Mouse (Mus musculus): ENCODE results near the gene Atf5. TPM values are rescaled to one million over a fixed set of nuclear protein-coding genes. Genes with fewer than 3 reads are reported as not detected.

Atf5 gene
- polyA plus RNA-seq, 1 experiment from 2014 or later = 5.4 TPM

DNA sequence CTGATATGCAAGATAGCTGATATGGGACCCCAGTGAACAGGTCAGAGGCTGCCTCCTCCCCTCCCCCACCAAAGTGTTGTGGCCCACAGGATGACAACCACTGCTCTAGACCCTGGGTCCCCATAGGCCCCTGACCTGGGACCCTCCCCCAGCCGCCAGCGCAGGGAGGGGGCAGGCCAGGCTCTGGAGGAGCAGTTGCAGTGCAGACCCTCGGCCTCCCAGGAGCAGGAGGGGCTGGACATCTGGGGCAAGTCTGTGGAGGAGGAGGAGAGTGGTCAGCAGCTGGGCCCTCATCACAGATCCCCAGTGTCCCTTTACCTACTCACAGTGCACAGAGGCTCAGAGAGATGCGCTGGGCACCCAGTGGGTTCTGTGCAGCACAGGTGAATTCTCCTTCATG, 26.4 kb downstream of the Atf5 start:
- 63% methylated on average over 4 of the region's 4 CpGs for WGBS
- no peak overlapping the region for H3K4me2 ChIP-seq
- no peak overlapping the region for H3K27ac ChIP-seq
- no peaks in the 10 kb centered on the region for H3K36me3 ChIP-seq (ENCODE audit: poor library complexity, severe bottlenecking)
- no peak overlapping the region for H3K4me3 ChIP-seq
- no peak for ATAC-seq
- H3K9me3 ChIP-seq (replicated peaks) = peaks cover 11% of the 10 kb centered on the region; the same call in 1 of the 2 replicates
- no peaks in the 10 kb centered on the region for H3K4me1 ChIP-seq
- H3K9ac ChIP-seq = no peak overlapping the region
- H3K27me3 ChIP-seq = no peaks in the 10 kb centered on the region

- Histone ChIP-seq H3K9me3 (replicated peaks) (peaks cover 11% of the 10 kb centered on the region; the same call in 1 of the 2 replicates), H3K36me3 (ENCODE audit: poor library complexity, severe bottlenecking) (no peaks in the 10 kb centered on the region), H3K4me3 (no peak overlapping the region), H3K9ac (no peak overlapping the region), H3K27me3 (no peaks in the 10 kb centered on the region), H3K4me1 (no peaks in the 10 kb centered on the region), H3K27ac (no peak overlapping the region), H3K4me2 (no peak overlapping the region)
- 86% methylated on average over 3 of the region's 3 CpGs for WGBS
- no peak for ATAC-seq
Measured at GRCm38 (mm10) chr7:44789531-44789930, 26.9 kb downstream of the Atf5 start.

- Histone ChIP-seq H3K4me3 (no peak overlapping the region), H3K9ac (no peak overlapping the region), H3K27ac (no peak overlapping the region), H3K9me3 (replicated peaks) (no peaks in the 10 kb centered on the region), H3K36me3 (ENCODE audit: poor library complexity, severe bottlenecking) (peaks cover 22% of the 10 kb centered on the region), H3K27me3 (no peaks in the 10 kb centered on the region), H3K4me2 (no peak overlapping the region), H3K4me1 (no peaks in the 10 kb centered on the region)
- 91% methylated on average over 8 of the region's 8 CpGs for WGBS
- ATAC-seq = no peak
Measured at GRCm38 (mm10) chr7:44780101-44780500, 36.4 kb downstream of the Atf5 start.

GRCm38 (mm10) chr7:44776849-44777498, 39.5 kb downstream of the Atf5 start:
- Histone ChIP-seq H3K36me3 (ENCODE audit: poor library complexity, severe bottlenecking) (peaks cover 42% of the 10 kb centered on the region), H3K27me3 (no peaks in the 10 kb centered on the region), H3K27ac (no peak overlapping the region), H3K9me3 (replicated peaks) (no peaks in the 10 kb centered on the region), H3K9ac (no peak overlapping the region), H3K4me2 (no peak overlapping the region), H3K4me1 (no peaks in the 10 kb centered on the region), H3K4me3 (no peak overlapping the region)
- ATAC-seq = no peak
- 93% methylated on average over 9 of the region's 9 CpGs for WGBS

DNA sequence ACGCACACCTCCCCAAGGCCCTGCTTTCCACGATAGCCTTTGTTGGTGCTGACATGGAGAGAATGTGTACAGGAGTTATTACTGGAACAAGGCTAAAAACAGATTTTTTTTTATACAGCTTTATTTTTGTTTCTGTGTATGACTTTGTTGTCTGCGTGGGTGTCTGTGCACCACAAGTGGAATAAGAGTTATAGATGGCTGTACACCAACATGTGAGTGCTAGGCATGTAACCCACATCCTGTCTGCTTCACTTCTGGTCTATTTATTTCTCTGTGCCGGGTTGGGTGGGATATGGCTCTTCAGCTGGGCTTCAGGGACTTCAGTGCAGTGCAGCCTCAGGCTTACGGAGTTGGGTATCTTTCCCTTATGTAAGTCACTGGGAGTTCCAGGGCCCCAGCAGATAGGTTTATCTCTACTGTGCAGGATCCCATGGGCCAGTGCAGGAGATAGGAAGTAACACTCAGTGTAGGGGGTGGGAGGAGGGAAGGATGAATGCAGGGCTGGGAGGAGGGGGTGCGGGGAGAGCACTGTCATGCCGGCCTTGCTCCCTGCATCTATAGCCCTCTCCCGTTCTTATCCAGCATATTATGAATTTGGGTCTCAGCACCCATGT, 43.8 kb downstream of the Atf5 start:
- WGBS = 90% methylated on average over 8 of the region's 8 CpGs
- no peaks in the 10 kb centered on the region for H3K9me3 ChIP-seq (replicated peaks)
- H3K36me3 ChIP-seq (ENCODE audit: poor library complexity, severe bottlenecking) = peaks cover 80% of the 10 kb centered on the region
- no peak overlapping the region for H3K4me2 ChIP-seq
- no peak overlapping the region for H3K27ac ChIP-seq
- no peaks in the 10 kb centered on the region for H3K4me1 ChIP-seq
- no peak for ATAC-seq
- no peaks in the 10 kb centered on the region for H3K27me3 ChIP-seq
- H3K4me3 ChIP-seq = no peak overlapping the region
- no peak overlapping the region for H3K9ac ChIP-seq

- H3K4me3 ChIP-seq = no peak overlapping the region
- H3K36me3 ChIP-seq (ENCODE audit: poor library complexity, severe bottlenecking) = peaks cover 84% of the 10 kb centered on the region
- no peak for ATAC-seq
- no peak overlapping the region for H3K4me2 ChIP-seq
- WGBS = 17% methylated on average over 6 of the region's 6 CpGs
- no peak overlapping the region for H3K9ac ChIP-seq
- no peak overlapping the region for H3K27ac ChIP-seq
- no peaks in the 10 kb centered on the region for H3K9me3 ChIP-seq (replicated peaks)
- H3K4me1 ChIP-seq = no peaks in the 10 kb centered on the region
- H3K27me3 ChIP-seq = no peaks in the 10 kb centered on the region
Measured at GRCm38 (mm10) chr7:44770046-44770578, 46.3 kb downstream of the Atf5 start.

DNA sequence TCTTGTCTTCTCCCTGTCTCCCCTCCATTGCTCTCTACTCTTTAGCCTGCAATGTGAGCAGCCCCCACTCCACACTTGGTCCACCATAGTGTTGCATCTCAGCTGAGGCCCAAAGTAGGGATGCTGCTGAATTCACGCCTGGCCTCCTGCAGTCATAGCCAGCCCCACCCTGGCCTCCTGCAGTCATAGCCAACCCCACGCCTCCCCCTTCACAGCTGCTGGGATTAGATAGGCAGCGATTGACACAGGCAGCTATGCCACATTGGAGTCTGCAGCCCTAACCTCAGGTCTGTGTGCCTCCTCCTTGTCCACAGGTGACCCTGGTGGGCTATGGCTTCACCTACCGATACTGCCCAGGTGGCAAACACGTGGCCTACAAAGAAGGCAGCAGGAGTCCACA, 48.3 kb downstream of the Atf5 start:
- Histone ChIP-seq H3K9me3 (replicated peaks) (no peaks in the 10 kb centered on the region), H3K4me2 (no peak overlapping the region), H3K4me3 (no peak overlapping the region), H3K4me1 (no peaks in the 10 kb centered on the region), H3K27me3 (no peaks in the 10 kb centered on the region), H3K36me3 (ENCODE audit: poor library complexity, severe bottlenecking) (peaks cover 88% of the 10 kb centered on the region), H3K9ac (no peak overlapping the region), H3K27ac (no peak overlapping the region)
- no peak for ATAC-seq
- 89% methylated on average over 5 of the region's 5 CpGs for WGBS

MicroRNAs within 50 kb of the gene (microRNA counts, 519-probe panel; counts per million panel counts)
- 177 counts per million, percentile 53 among the panel's probes with 10 or more counts for microRNA mmu-miR-707

Small RNAs within 50 kb of the gene (microRNA-seq; reads per million reads assigned to microRNA genes)
- not detected for gene Mir707

Other genes starting within 250 kb of the Atf5 start
- gene Napsa, start 244.3 kb downstream of the Atf5 start, polyA plus RNA-seq (2015; fragmentation: Nextera tagmentation; extraction: Ambion mirVana) = 0.53 and 0.57 TPM in 2 replicates
- gene Kcnc3, start 226.0 kb downstream of the Atf5 start, polyA plus RNA-seq (2015; fragmentation: Nextera tagmentation; extraction: Ambion mirVana) = 2.1 and 2.4 TPM in 2 replicates
- 0.49 and 0.84 TPM in 2 replicates for gene Myh14, start 145.8 kb downstream of the Atf5 start, polyA plus RNA-seq (2015; fragmentation: Nextera tagmentation; extraction: Ambion mirVana)
- gene Izumo2, start 107.9 kb downstream of the Atf5 start, polyA plus RNA-seq (2015; fragmentation: Nextera tagmentation; extraction: Ambion mirVana) = not detected in 2 replicates
- gene Vrk3, start 68.2 kb downstream of the Atf5 start, polyA plus RNA-seq (2015; fragmentation: Nextera tagmentation; extraction: Ambion mirVana) = 38.7 and 39.0 TPM in 2 replicates
- 1.4 and 1.6 TPM in 2 replicates for gene Zfp473, start 65.6 kb downstream of the Atf5 start, polyA plus RNA-seq (2015; fragmentation: Nextera tagmentation; extraction: Ambion mirVana)
- 73.5 and 83.0 TPM in 2 replicates for gene Nup62, start 570 bp downstream of the Atf5 start, polyA plus RNA-seq (2015; fragmentation: Nextera tagmentation; extraction: Ambion mirVana)
- 1.2 and 1.9 TPM in 2 replicates for gene Il4i1, start 271 bp downstream of the Atf5 start, polyA plus RNA-seq (2015; fragmentation: Nextera tagmentation; extraction: Ambion mirVana)
- 93.1 and 95.4 TPM in 2 replicates for gene Akt1s1, start 32.3 kb upstream of the Atf5 start, polyA plus RNA-seq (2015; fragmentation: Nextera tagmentation; extraction: Ambion mirVana)
- 81.5 and 95.5 TPM in 2 replicates for gene Tbc1d17, start 32.4 kb upstream of the Atf5 start, polyA plus RNA-seq (2015; fragmentation: Nextera tagmentation; extraction: Ambion mirVana)
- gene Pnkp, start 40.5 kb upstream of the Atf5 start, polyA plus RNA-seq (2015; fragmentation: Nextera tagmentation; extraction: Ambion mirVana) = 34.9 and 38.1 TPM in 2 replicates
- 558 and 574 TPM in 2 replicates for gene Ptov1, start 53.1 kb upstream of the Atf5 start, polyA plus RNA-seq (2015; fragmentation: Nextera tagmentation; extraction: Ambion mirVana)
- gene Med25, start 76.1 kb upstream of the Atf5 start, polyA plus RNA-seq (2015; fragmentation: Nextera tagmentation; extraction: Ambion mirVana) = 145 and 165 TPM in 2 replicates
- 24.7 and 27.7 TPM in 2 replicates for gene Fuz, start 79.4 kb upstream of the Atf5 start, polyA plus RNA-seq (2015; fragmentation: Nextera tagmentation; extraction: Ambion mirVana)
- gene Ap2a1, start 112.8 kb upstream of the Atf5 start, polyA plus RNA-seq (2015; fragmentation: Nextera tagmentation; extraction: Ambion mirVana) = 81.7 and 87.2 TPM in 2 replicates
- 0.20 TPM in 1 of 2 replicates, not detected in the other for gene Tsks, start 126.5 kb upstream of the Atf5 start, polyA plus RNA-seq (2015; fragmentation: Nextera tagmentation; extraction: Ambion mirVana)
- 40.2 and 43.1 TPM in 2 replicates for gene Cpt1c, start 158.2 kb upstream of the Atf5 start, polyA plus RNA-seq (2015; fragmentation: Nextera tagmentation; extraction: Ambion mirVana)
- 815 and 859 TPM in 2 replicates for gene Prmt1, start 169.9 kb upstream of the Atf5 start, polyA plus RNA-seq (2015; fragmentation: Nextera tagmentation; extraction: Ambion mirVana)
- 67.9 and 72.7 TPM in 2 replicates for gene Irf3, start 181.0 kb upstream of the Atf5 start, polyA plus RNA-seq (2015; fragmentation: Nextera tagmentation; extraction: Ambion mirVana)
- gene Bcl2l12, start 182.1 kb upstream of the Atf5 start, polyA plus RNA-seq (2015; fragmentation: Nextera tagmentation; extraction: Ambion mirVana) = 40.5 and 45.6 TPM in 2 replicates
- 35.8 and 38.9 TPM in 2 replicates for gene Scaf1, start 199.7 kb upstream of the Atf5 start, polyA plus RNA-seq (2015; fragmentation: Nextera tagmentation; extraction: Ambion mirVana)
- 9.4 and 10.2 TPM in 2 replicates for gene Rras, start 201.3 kb upstream of the Atf5 start, polyA plus RNA-seq (2015; fragmentation: Nextera tagmentation; extraction: Ambion mirVana)
- gene Prr12, start 236.2 kb upstream of the Atf5 start, polyA plus RNA-seq (2015; fragmentation: Nextera tagmentation; extraction: Ambion mirVana) = 14.9 and 17.2 TPM in 2 replicates
- 52.7 and 58.5 TPM in 2 replicates for gene Nosip, start 245.8 kb upstream of the Atf5 start, polyA plus RNA-seq (2015; fragmentation: Nextera tagmentation; extraction: Ambion mirVana)
- 14.7 and 14.8 TPM in 2 replicates for gene Prrg2, start 246.0 kb upstream of the Atf5 start, polyA plus RNA-seq (2015; fragmentation: Nextera tagmentation; extraction: Ambion mirVana)